Mouse (Mus musculus) gastrocnemius, adult 2 months (tissue): ENCODE measurements at regions not wholly inside any gene's neighbourhood (a gene's known extent, or its start where the extent isn't known, plus 50 kb on each side); places are given as distances from the start of the nearest gene placed in this dataset.
"Not testable (repeated sequence)": the region's sequence is repeated elsewhere in the genome, so short reads cannot be mapped to it uniquely, and the experiment has no call there.

Experiments
- DNase-seq: peaks from one replicate; pipeline ENCODE4 v3.0.0; 2022
- H3K27ac ChIP-seq: fragments of 200-600 bp; 2 replicates; pipeline ENCODE4 v1.8.1; 2022; ENCODE audit warnings: mild to moderate bottlenecking
- H3K4me3 ChIP-seq: fragments of 200-600 bp; 2 replicates; pipeline ENCODE4 v1.8.1; 2022; ENCODE audit warnings: mild to moderate bottlenecking, moderate library complexity
- CTCF ChIP-seq: fragments of 200-600 bp; IDR thresholded peaks from 2 replicates; pipeline ENCODE4 v1.8.1; 2022; ENCODE audit warnings: antibody characterized with exemption, mild to moderate bottlenecking, moderate library complexity
- intact Hi-C: fragments of 180-260 bp; cut with DNase I; formaldehyde crosslinking; loops from one replicate; pipeline ENCODE4 v1.15.1; 2025

GRCm38 (mm10) chr6:47679946-47680345 lies 84.8 kb upstream of the Ezh2 start:
- DNase-seq, intact Hi-C loops, H3K4me3 ChIP-seq, H3K27ac ChIP-seq: not testable (repeated sequence)

- peak; percentile 58 for DNase-seq
- intact Hi-C loops, H3K27ac ChIP-seq: not testable (repeated sequence)
- H3K4me3 ChIP-seq: peak overlapping the region; percentile 65
Measured at GRCm38 (mm10) chr6:47672741-47673140, 77.6 kb upstream of the Ezh2 start.

GRCm38 (mm10) chr6:47652880-47653279 lies 57.7 kb upstream of the Ezh2 start:
- H3K27ac ChIP-seq, intact Hi-C loops, DNase-seq, H3K4me3 ChIP-seq: not testable (repeated sequence)

GRCm38 (mm10) chr6:47651385-47651718 lies 56.2 kb upstream of the Ezh2 start:
- DNase-seq, intact Hi-C loops: not testable (repeated sequence)
- Histone ChIP-seq H3K4me3 (peak overlapping the region; percentile 67), H3K27ac (peak overlapping the region; percentile 77)

- intact Hi-C loops: no loop called here
- H3K27ac ChIP-seq: peak overlapping the region; percentile 77
- DNase-seq: peak; percentile 94
Measured at GRCm38 (mm10) chr6:47650463-47651384, 55.6 kb upstream of the Ezh2 start.

GRCm38 (mm10) chr6:47649961-47650360 lies 54.8 kb upstream of the Ezh2 start:
- no peak overlapping the region for H3K4me3 ChIP-seq
- H3K27ac ChIP-seq: no peak overlapping the region
- intact Hi-C loops: no loop called here
- TF ChIP-seq CTCF: no peak
- DNase-seq: peak; percentile 16

More at GRCm38 (mm10) chr6:47650463-47651384, 55.6 kb upstream of the Ezh2 start:
- peak overlapping the region; percentile 67 for H3K4me3 ChIP-seq
- no peak; the same call in 1 of the 2 replicates for TF ChIP-seq CTCF

GRCm38 (mm10) chr6:47649451-47649931 lies 54.4 kb upstream of the Ezh2 start:
- peak; percentile 21 for DNase-seq
- intact Hi-C loops: no loop called here
- H3K4me3 ChIP-seq: no peak overlapping the region
- H3K27ac ChIP-seq: no peak overlapping the region
- TF ChIP-seq CTCF: no peak

- intact Hi-C loops: no loop called here
- Histone ChIP-seq H3K4me3 (no peak overlapping the region), H3K27ac (no peak overlapping the region)
- no peak for TF ChIP-seq CTCF
- DNase-seq: peak; percentile 19
Measured at GRCm38 (mm10) chr6:47648899-47649298, 53.8 kb upstream of the Ezh2 start.

GRCm38 (mm10) chr6:47648316-47648715 lies 53.2 kb upstream of the Ezh2 start:
- Histone ChIP-seq H3K4me3 (no peak overlapping the region), H3K27ac (no peak overlapping the region)
- TF ChIP-seq CTCF: no peak
- DNase-seq: no peak
- intact Hi-C loops: no loop called here

GRCm38 (mm10) chr6:47647876-47648275 lies 52.7 kb upstream of the Ezh2 start:
- TF ChIP-seq CTCF: no peak
- Histone ChIP-seq H3K27ac (no peak overlapping the region), H3K4me3 (no peak overlapping the region)
- peak; percentile 15 for DNase-seq
- intact Hi-C loops: no loop called here

- Histone ChIP-seq H3K27ac (no peak overlapping the region), H3K4me3 (no peak overlapping the region)
- TF ChIP-seq CTCF: no peak
- intact Hi-C loops: no loop called here
- DNase-seq: peak; percentile 14
Measured at GRCm38 (mm10) chr6:47646731-47647567, 51.8 kb upstream of the Ezh2 start.

- no peak overlapping the region for H3K27ac ChIP-seq
- DNase-seq: no peak
- intact Hi-C loops: no loop called here
- TF ChIP-seq CTCF: no peak
- H3K4me3 ChIP-seq: no peak overlapping the region
Measured at GRCm38 (mm10) chr6:47646022-47646421, 50.9 kb upstream of the Ezh2 start.
